Mouse (Mus musculus): ENCODE measurements around the gene Sgce.

GRCm38 (mm10) chr6:4679981-4680380 lies 67.0 kb downstream of the Sgce start:
- no peak for TF ChIP-seq CTCF (conservative IDR thresholded peaks at IDR 0.05; ENCODE audit: low read length)
- TF ChIP-seq NANOG (IDR thresholded peaks at IDR 0.05; ENCODE audit: borderline replicate concordance, low read length): no peak
- no peak for TF ChIP-seq POU5F1 (IDR thresholded peaks at IDR 0.05; ENCODE audit: borderline replicate concordance, low read length)
